Mouse (Mus musculus) hindbrain, embryonic 14.5 days (tissue): ENCODE results near the gene Zkscan3. TPM values are rescaled to one million over a fixed set of nuclear protein-coding genes. Genes with fewer than 3 reads are reported as not detected.
"Not testable (repeated sequence)": the region's sequence is repeated elsewhere in the genome, so short reads cannot be mapped to it uniquely, and the experiment has no call there.

Experiments
- ATAC-seq: fragments of 200-750 bp; cut with Nextera tagmentation; 2 replicates; pipeline ENCODE4 v1.8.0; 2017; ENCODE audit warnings: moderate number of reproducible peaks, mild to moderate bottlenecking, moderate TSS enrichment, moderate library complexity; ENCODE audit not compliant: low FRiP score
- DNase-seq: peaks from one replicate; pipeline ENCODE4 v3.0.0-alpha.2; 2015; ENCODE audit warnings: low spot score
- H3K27ac ChIP-seq: fragments of 300-500 bp; sonication (generic); 2 replicates; pipeline ENCODE4 v1.5.1; 2014; ENCODE audit warnings: mild to moderate bottlenecking, moderate library complexity
- H3K27me3 ChIP-seq: fragments of 300-500 bp; sonication (generic); 2 replicates; pipeline ENCODE4 v1.6.1; 2014; ENCODE audit warnings: mild to moderate bottlenecking, low read length, mixed read lengths; ENCODE audit not compliant: control insufficient read depth, insufficient read depth
- H3K36me3 ChIP-seq: fragments of 300-500 bp; sonication (generic); replicated peaks from 2 replicates; pipeline ENCODE4 v1.6.1; 2014; ENCODE audit not compliant: control insufficient read depth, insufficient read depth
- H3K4me1 ChIP-seq: fragments of 300-500 bp; sonication (generic); replicated peaks from 2 replicates; pipeline ENCODE4 v1.6.1; 2014; ENCODE audit warnings: antibody characterized with exemption, low read length, mixed read lengths; ENCODE audit not compliant: control insufficient read depth, insufficient read depth
- H3K4me2 ChIP-seq: fragments of 300-500 bp; sonication (generic); replicated peaks from 2 replicates; pipeline ENCODE4 v1.6.1; 2014; ENCODE audit warnings: mild to moderate bottlenecking, moderate library complexity
- H3K4me3 ChIP-seq: fragments of 300-500 bp; sonication (generic); replicated peaks from 2 replicates; pipeline ENCODE4 v1.5.1; 2014; ENCODE audit warnings: mild to moderate bottlenecking, low read length
- H3K9ac ChIP-seq: fragments of 300-500 bp; sonication (generic); 2 replicates; pipeline ENCODE4 v1.6.1; 2014
- H3K9me3 ChIP-seq: fragments of 300-500 bp; sonication (generic); 2 replicates; pipeline ENCODE4 v1.6.1; 2016; ENCODE audit warnings: low read length; ENCODE audit not compliant: control insufficient read depth
- whole genome bisulfite sequencing: fragments of 180-500 bp; shearing (Covaris S2); extraction: QIAGEN DNeasy Blood & Tissue Kit; methylation state at CpG from one replicate; pipeline ENCODE4 v1.1.7; 2014; 5-methylcytosine and 5-hydroxymethylcytosine counted together
- polyA plus RNA-seq: library from polyadenylated mRNA; unstranded; fragments of >200 nt; fragmentation: Nextera tagmentation; extraction: Ambion mirVana; gene quantifications from 2 replicates; pipeline ENCODE4 v1.2.1, GENCODE M21; 2014

Zkscan3 gene
- polyA plus RNA-seq, 1 experiment from 2014 or later, result 55.8 TPM

GRCm38 (mm10) chr13:21401636-21402286 lies 794 bp downstream of the Zkscan3 start:
- H3K4me1 ChIP-seq, result peaks cover 16% of the 10 kb centered on the region
- no peaks in the 10 kb centered on the region for H3K9me3 ChIP-seq
- H3K27me3 ChIP-seq, result no peaks in the 10 kb centered on the region
- H3K36me3 ChIP-seq, result peaks cover 10% of the 10 kb centered on the region
- H3K9ac ChIP-seq, result peak overlapping the region; percentile 83
- DNase-seq (no peak), ATAC-seq (peak; percentile 11; the same call in 1 of the 2 replicates)
- peak overlapping the region; percentile 91 for H3K4me2 ChIP-seq
- peak overlapping the region; percentile 48; the same call in 1 of the 2 replicates for H3K27ac ChIP-seq
- peak overlapping the region; percentile 84 for H3K4me3 ChIP-seq
- WGBS, result 19% methylated on average over 12 of the region's 12 CpGs

DNA sequence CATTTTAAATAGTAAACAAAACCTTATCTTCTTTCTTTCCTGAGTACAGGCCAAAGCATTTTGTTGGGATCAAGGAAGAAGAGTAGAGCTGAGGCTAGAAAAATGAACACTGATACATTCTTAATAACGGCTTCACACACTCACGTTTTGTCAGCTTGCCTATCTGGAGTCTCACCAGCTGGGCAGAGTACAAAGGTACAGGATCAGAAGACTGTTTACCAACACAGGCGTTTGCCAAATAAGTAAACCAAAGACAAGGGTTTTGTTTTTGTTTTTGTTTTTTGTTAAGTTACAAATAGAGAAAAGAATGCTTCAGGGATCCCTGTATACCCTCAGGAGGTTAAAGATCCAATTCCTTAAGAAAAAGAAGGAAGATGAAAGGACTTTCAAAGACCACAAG lies 1.4 kb downstream of the Zkscan3 start:
- no peak for ATAC-seq
- 79% methylated on average over 3 of the region's 3 CpGs for whole genome bisulfite sequencing
- H3K9me3 ChIP-seq, result no peaks in the 10 kb centered on the region
- H3K9ac ChIP-seq, result peak overlapping the region; percentile 83
- peaks cover 16% of the 10 kb centered on the region for H3K4me1 ChIP-seq
- H3K4me2 ChIP-seq, result peak overlapping the region; percentile 91
- no peak for DNase-seq
- peak overlapping the region; percentile 84 for H3K4me3 ChIP-seq
- H3K36me3 ChIP-seq, result peaks cover 16% of the 10 kb centered on the region
- H3K27me3 ChIP-seq, result no peaks in the 10 kb centered on the region
- no peak overlapping the region for H3K27ac ChIP-seq

GRCm38 (mm10) chr13:21397486-21397885 lies 5.1 kb downstream of the Zkscan3 start:
- peaks cover 14% of the 10 kb centered on the region for H3K4me1 ChIP-seq
- H3K4me3 ChIP-seq, result no peak overlapping the region
- H3K27ac ChIP-seq, result no peak overlapping the region
- H3K36me3 ChIP-seq, result peaks cover 49% of the 10 kb centered on the region
- no peaks in the 10 kb centered on the region for H3K27me3 ChIP-seq
- H3K9ac ChIP-seq, result no peak overlapping the region
- no peak for ATAC-seq
- WGBS, result 91% methylated on average over 2 of the region's 2 CpGs
- DNase-seq, result no peak
- H3K4me2 ChIP-seq, result no peak overlapping the region
- H3K9me3 ChIP-seq, result no peaks in the 10 kb centered on the region

DNA sequence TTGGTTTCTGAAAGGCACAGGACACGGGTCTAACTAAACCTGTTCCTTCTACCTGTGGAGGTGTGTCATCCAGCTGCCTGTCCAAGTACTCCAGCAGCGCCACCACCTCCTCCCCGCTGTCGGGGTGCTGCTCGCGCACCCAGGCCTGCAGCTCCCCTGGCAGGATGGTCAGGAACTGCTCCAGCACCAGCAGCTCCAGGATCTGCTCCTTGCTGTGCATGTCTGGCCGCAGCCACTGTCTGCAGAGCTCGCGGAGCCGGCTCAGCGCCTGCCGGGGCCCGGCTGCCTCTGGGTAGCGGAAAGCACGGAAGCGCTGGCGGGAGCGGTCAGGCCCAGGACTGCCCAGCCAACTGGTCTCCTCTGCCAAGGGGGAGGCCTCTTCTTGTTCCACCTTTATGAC lies 6.5 kb downstream of the Zkscan3 start:
- ATAC-seq, result peak; percentile 57; the same call in 1 of the 2 replicates
- WGBS, result 96% methylated on average over 16 of the region's 18 CpGs
- not testable (repeated sequence) for H3K27ac ChIP-seq, H3K4me3 ChIP-seq, H3K4me2 ChIP-seq, H3K4me1 ChIP-seq, H3K9ac ChIP-seq, H3K9me3 ChIP-seq, H3K27me3 ChIP-seq, DNase-seq
- H3K36me3 ChIP-seq, result peaks cover 63% of the 10 kb centered on the region

DNA sequence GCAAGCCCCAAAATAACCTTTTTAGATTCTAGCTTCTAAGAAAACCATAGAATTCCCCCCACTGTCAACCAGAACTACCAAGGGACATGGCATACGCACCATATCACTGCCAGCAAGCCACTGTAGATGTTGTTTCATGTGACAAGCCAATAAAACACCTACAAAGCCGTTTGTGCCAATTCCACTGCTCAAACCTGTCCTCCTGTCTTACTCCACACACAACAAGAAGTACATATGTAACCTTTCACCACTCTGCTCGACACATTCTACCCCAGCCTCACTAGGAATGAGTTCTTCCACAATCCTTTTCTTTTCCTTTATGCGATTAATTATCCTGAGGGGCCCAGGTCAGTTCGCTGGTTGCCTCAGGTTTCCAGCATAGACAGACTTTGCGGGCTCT lies 6.9 kb downstream of the Zkscan3 start:
- Histone ChIP-seq H3K4me3 (no peak overlapping the region), H3K4me2 (no peak overlapping the region), H3K27ac (no peak overlapping the region), H3K27me3 (no peaks in the 10 kb centered on the region), H3K36me3 (peaks cover 68% of the 10 kb centered on the region), H3K9ac (no peak overlapping the region), H3K9me3 (no peaks in the 10 kb centered on the region), H3K4me1 (no peaks in the 10 kb centered on the region; the same call in none of the 2 replicates)
- DNase-seq, result no peak
- no peak for ATAC-seq
- WGBS, result 94% methylated on average over 6 of the region's 6 CpGs

GRCm38 (mm10) chr13:21395211-21395610 lies 7.3 kb downstream of the Zkscan3 start:
- Histone ChIP-seq H3K36me3 (peaks cover 72% of the 10 kb centered on the region), H3K27ac (no peak overlapping the region), H3K4me2 (no peak overlapping the region), H3K9ac (no peak overlapping the region), H3K9me3 (no peaks in the 10 kb centered on the region), H3K4me3 (no peak overlapping the region), H3K4me1 (no peaks in the 10 kb centered on the region; the same call in 1 of the 2 replicates), H3K27me3 (no peaks in the 10 kb centered on the region)
- ATAC-seq (no peak), DNase-seq (no peak)
- WGBS, result 100% methylated on average over 1 of the region's 1 CpGs

- Histone ChIP-seq H3K27ac (no peak overlapping the region), H3K27me3 (no peaks in the 10 kb centered on the region), H3K4me3 (no peak overlapping the region), H3K4me1 (no peaks in the 10 kb centered on the region), H3K9me3 (no peaks in the 10 kb centered on the region), H3K36me3 (no peaks in the 10 kb centered on the region), H3K9ac (no peak overlapping the region), H3K4me2 (no peak overlapping the region)
- WGBS, result 94% methylated on average over 2 of the region's 2 CpGs
- DNase-seq, result no peak
- no peak for ATAC-seq
These were observed 24.8 kb downstream of the Zkscan3 start for GRCm38 (mm10) chr13:21377773-21378172.

GRCm38 (mm10) chr13:21372700-21373099 lies 29.9 kb downstream of the Zkscan3 start:
- 92% methylated on average over 2 of the region's 2 CpGs for whole genome bisulfite sequencing
- no peak for ATAC-seq
- H3K4me1 ChIP-seq, result no peaks in the 10 kb centered on the region

GRCm38 (mm10) chr13:21366635-21367034 lies 35.9 kb downstream of the Zkscan3 start:
- no peak overlapping the region for H3K27ac ChIP-seq
- WGBS, result 89% methylated on average over 6 of the region's 6 CpGs
- H3K4me3 ChIP-seq, result no peak overlapping the region
- peaks cover 19% of the 10 kb centered on the region for H3K4me1 ChIP-seq
- peaks cover 32% of the 10 kb centered on the region for H3K36me3 ChIP-seq
- no peaks in the 10 kb centered on the region for H3K9me3 ChIP-seq
- no peak overlapping the region for H3K9ac ChIP-seq
- no peak for ATAC-seq
- H3K4me2 ChIP-seq, result no peak overlapping the region
- H3K27me3 ChIP-seq, result no peaks in the 10 kb centered on the region
- no peak for DNase-seq

More at GRCm38 (mm10) chr13:21372700-21373099, 29.9 kb downstream of the Zkscan3 start:
- no peak overlapping the region for H3K4me3 ChIP-seq
- no peak for DNase-seq
- H3K9ac ChIP-seq, result no peak overlapping the region
- H3K4me2 ChIP-seq, result no peak overlapping the region
- no peaks in the 10 kb centered on the region for H3K9me3 ChIP-seq
- H3K27ac ChIP-seq, result no peak overlapping the region
- peaks cover 33% of the 10 kb centered on the region for H3K36me3 ChIP-seq
- no peaks in the 10 kb centered on the region for H3K27me3 ChIP-seq
